Comparison of ENCODE assay signal across 11 mouse cellular contexts in the genomic region with DNA sequence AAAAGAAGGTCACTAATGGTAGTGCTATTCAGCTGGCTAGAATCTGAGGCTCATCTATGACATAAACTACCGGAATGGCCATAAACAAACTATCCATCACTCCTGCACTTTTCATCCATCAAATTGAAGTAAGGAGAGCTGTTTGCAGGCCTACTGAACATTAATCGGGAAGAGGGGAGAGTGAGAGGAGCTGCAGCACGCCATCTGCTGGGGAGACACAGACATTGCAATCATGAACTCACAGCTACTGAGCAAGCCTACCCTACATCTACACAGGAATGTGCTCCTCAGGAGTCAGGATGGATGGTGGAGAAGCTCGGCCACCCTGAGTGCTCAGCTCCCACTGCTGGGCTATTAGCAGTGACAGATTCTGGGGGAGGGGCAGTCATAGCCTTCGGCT.
A peak's percentile ranks its signal among the peaks of the same experiment; 100 is the strongest.
DNase-seq lines count a peak whose midpoint lies in the region; ATAC-seq and TF ChIP-seq lines count a peak whose summit lies in the region.
"Had no signal": no experiment of that assay in that cellular context is flagged by ENCODE, and none has a peak within 500 bp of the region (broad histone marks: within the 10 kb centered on the region; RNA-seq: fewer than 3 reads in every experiment).

No protein-coding gene starts in this region.

- no peak for TF ChIP-seq POLR2A in kidney, adult 2 months (IDR thresholded peaks at IDR 0.05; ENCODE audit: low read depth, low read length)

- ATAC-seq in megakaryocyte progenitor cell, adult 5-6 weeks (replicated peaks; ENCODE audit: poor library complexity) = peak; percentile 64

- no peak overlapping the region for H3K4me3 ChIP-seq in kidney, adult 2 months (ENCODE audit: insufficient read depth, low read depth, low read length)
- H3K4me3 ChIP-seq: erythroblast, embryonic 14.5 days; lung, embryonic 15.5 days had no signal

- peak; percentile 24; the same call in 1 of the 2 replicates for TF ChIP-seq CTCF in kidney, adult 2 months (conservative IDR thresholded peaks at IDR 0.05; ENCODE audit: insufficient read depth, insufficient read length, low read depth, low read length)

- DNase-seq in adrenal gland, postnatal 14 days = peak; percentile 10
- DNase-seq in adrenal gland, adult 18-20 months (ENCODE audit: low spot score in 2 of 2) = no peak
- DNase-seq in kidney, adult 2 months = no peak
- no peak for DNase-seq in kidney, postnatal 36 days
- peak; percentile 8 for DNase-seq in right cerebral cortex, postnatal 14 days
- no peak for DNase-seq in right cerebral cortex, postnatal 25 days
- no peak for DNase-seq in retina, embryonic 14.5 days (ENCODE audit: low spot score)
- DNase-seq: gastrocnemius, postnatal 14 days had no signal

- H3K36me3 ChIP-seq in kidney, adult 2 months (ENCODE audit: control insufficient read depth, insufficient read depth, low read length) = no peaks in the 10 kb centered on the region
- H3K36me3 ChIP-seq: lung, embryonic 15.5 days had no signal

- 66% methylated on average over 5 of the region's 5 CpGs for WGBS in kidney, adult 2 months

- no peak overlapping the region for H3K27ac ChIP-seq in kidney, adult 2 months (ENCODE audit: insufficient read depth, low read depth, low read length)
- H3K27ac ChIP-seq: lung, embryonic 15.5 days had no signal

- no peaks in the 10 kb centered on the region for H3K27me3 ChIP-seq in kidney, adult 2 months (replicated peaks; ENCODE audit: control insufficient read depth, insufficient read depth, low read length)
- H3K27me3 ChIP-seq: lung, embryonic 15.5 days had no signal

- H3K4me1 ChIP-seq in kidney, adult 2 months (ENCODE audit: control insufficient read depth, insufficient read depth, low read length) = no peaks in the 10 kb centered on the region
- H3K4me1 ChIP-seq: lung, embryonic 15.5 days had no signal

Comparison
In these comparisons a context has a peak if more than half of its experiments do, and no peak if none do; other contexts are left out.
1. DNase-seq: peak in adrenal gland, postnatal 14 days (single experiment) and right cerebral cortex, postnatal 14 days (single experiment); none in adrenal gland, adult 18-20 months (0 of 2), kidney, adult 2 months (single experiment), kidney, postnatal 36 days (0 of 2), right cerebral cortex, postnatal 25 days (single experiment) and retina, embryonic 14.5 days (single experiment).